Mouse (Mus musculus) spleen, adult 18-20 months (tissue): ENCODE measurements around the gene Txndc11.
A peak's percentile ranks its signal among the peaks of the same experiment; 100 is the strongest.

Experiments used
- DNase-seq, 2 experiments: peaks; one replicate each; pipeline ENCODE4 v3.0.0; 2022; ENCODE audit warnings: mixed read lengths in 2 of 2

The Txndc11 gene

DNA sequence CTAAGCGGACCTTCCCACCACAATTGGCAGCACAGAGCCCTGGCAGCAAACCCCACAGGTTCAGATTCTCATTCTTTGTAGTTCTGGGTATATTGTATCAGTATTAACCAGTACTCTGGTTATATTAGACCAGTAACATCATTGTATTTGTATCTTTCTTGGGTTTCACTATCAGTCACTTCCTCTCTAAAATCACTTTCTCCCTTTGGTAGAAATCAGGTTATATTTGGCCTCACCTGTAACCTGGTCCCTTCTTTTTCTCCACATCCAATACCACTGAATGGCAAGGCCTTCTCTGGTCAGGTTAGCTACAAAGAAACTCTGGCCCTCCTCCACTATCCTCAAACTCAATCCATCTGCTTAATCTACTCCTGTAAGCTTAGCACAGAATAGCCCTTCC is 29.5 kb downstream of the Txndc11 start:
- DNase-seq = no peak

DNA sequence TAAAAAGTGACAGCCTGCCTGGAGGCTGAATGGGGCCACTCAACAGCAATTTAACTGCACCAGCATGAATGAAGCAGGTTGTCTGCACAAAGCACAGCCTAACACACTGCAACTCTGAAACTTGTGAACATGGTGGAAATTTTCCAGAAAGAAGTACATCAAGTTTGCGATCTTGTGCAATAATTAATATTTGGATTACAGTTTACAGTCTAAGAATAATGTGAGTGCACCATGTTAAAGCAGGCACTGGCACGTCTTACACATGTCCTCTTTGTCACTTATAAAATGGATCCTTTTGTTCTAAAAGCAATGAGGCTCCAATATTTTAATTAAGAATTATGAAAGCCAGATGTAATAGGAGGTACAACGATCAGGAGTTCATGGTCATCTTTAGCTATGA is 37.1 kb downstream of the Txndc11 start:
- no peak for DNase-seq

- DNase-seq = no peak
These were observed 40.6 kb downstream of the Txndc11 start for GRCm38 (mm10) chr16:11093717-11094386.

- DNase-seq = no peak
These were observed 41.9 kb downstream of the Txndc11 start for GRCm38 (mm10) chr16:11092523-11092922.

- no peak for DNase-seq
These were observed 42.4 kb downstream of the Txndc11 start for GRCm38 (mm10) chr16:11092061-11092460.

- DNase-seq = peak; percentile 44 to 61
These were observed 43.4 kb downstream of the Txndc11 start for GRCm38 (mm10) chr16:11090836-11091570.

DNA sequence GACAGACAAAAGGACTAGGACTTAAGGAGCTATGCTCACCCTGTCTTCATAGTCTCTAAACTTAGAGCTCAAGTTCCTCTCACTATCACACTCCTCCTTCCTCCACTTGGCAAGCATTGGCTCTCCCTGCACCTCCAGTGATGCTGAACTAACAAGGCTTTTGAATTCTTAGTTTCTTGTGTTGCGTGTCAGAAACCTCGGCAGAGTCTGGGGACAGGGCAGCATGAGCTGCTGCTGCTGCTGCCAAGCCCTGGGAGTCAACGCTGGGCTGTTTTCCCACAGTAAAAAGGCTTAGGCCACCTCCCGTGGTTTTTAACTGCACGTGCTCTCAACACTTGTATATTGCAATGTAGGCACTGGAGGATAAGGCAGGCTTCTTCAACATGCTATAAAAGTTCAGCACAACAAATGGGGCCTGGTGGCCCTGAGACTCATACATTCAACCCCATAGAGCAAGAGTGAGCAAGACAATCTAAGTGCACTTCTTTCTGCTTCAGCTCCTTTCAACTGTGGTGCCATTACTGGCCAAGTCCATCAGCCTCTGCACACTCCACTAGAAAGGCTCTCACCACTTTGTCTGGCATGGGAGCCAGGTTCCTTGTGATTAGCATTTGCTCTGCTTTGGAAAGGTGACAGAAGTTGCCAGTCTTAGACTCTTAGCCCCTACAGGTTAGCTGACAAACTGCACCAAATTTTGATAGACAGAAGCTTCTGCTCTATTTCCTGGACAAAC is 47.4 kb downstream of the Txndc11 start:
- DNase-seq = no peak

GRCm38 (mm10) chr16:11086299-11086698 is 48.2 kb downstream of the Txndc11 start:
- no peak for DNase-seq

GRCm38 (mm10) chr16:11084181-11084580 is 50.3 kb downstream of the Txndc11 start:
- no peak for DNase-seq

DNA sequence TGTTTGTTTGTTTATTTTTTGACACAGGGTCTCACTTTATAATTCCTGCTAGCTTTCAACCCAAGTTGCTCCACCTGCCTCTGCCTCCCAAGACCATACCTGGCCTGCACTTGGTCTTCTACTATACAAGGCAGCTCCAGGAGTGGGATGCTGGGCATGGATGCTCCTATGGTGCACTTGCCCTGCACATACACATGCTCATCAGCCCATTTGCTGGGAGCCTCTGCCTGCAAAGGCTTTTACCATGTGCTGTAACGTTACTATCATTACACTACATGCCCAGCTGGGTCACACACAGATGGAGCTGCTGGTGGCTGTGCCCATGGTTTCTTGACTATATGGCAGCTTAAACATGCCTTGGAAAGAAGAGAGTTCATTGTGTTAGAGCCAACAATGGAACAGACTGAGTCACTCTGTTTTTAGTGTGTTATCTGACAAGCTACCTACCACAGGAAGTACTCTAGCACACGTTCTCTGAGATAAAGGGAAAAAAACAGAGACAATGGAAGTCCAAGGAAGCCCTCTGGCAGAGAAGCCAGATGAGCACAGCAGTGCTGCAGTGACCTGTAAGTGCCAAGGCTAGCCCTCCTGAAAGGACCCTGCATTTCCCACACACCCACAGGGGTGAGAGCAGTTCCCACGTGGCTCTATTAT is 56.1 kb downstream of the Txndc11 start:
- DNase-seq = no peak

DNA sequence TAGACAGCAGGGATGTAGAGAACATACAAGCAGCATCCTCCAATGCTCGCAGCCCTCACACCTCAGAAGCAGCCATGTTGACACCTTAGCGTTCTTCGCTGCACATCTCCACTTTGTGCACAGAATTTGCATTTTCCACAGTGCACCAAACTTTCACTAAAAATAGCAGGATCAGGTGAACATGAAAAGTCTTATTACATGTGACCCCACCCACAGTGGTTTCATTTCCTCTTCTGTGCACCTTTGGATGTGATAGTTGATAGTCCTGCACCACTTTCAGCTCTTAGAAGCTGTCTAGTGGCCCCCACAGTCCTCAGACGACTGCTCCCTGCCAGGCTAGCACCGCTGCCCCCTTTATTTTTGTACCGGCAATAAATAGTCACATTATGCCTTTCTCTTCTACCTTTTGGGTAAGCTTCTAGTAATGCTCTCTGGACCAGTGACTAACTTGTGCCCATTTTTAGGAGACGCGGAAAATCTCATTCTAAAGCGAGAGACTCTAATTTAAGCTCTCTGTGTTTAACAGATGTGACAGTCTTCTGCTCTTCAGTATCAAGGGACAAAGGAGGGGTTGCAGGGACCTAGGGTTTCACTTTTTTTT is 56.7 kb downstream of the Txndc11 start:
- DNase-seq = peak; percentile 61 to 69

GRCm38 (mm10) chr16:11073060-11073459 is 61.4 kb downstream of the Txndc11 start:
- no peak for DNase-seq

GRCm38 (mm10) chr16:11072454-11072853 is 62.0 kb downstream of the Txndc11 start:
- DNase-seq = no peak

DNA sequence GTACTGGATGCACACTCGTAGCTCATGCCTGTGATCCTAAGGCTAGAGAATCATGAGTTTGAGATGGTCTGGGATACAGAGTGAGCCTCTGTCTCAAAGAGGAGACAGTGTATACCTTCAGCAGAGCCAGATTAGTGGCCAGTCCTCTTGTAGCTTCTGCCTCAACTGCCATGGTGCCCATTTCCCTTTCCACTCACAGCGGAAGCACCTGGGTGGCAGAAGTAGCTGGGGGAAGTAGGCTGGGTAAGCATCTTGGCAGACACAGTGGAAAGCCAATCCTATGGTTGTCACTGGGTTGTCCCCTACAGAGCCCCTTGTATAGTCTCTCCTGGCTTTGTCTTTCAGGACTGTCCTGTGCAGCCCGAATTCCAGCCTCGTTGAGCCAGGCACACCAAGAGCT is 62.6 kb downstream of the Txndc11 start:
- DNase-seq = peak; percentile 51 to 59

- no peak for DNase-seq
These were observed 63.3 kb downstream of the Txndc11 start for GRCm38 (mm10) chr16:11071176-11071575.

GRCm38 (mm10) chr16:11069710-11070420 is 64.6 kb downstream of the Txndc11 start:
- peak; percentile 42 to 55 for DNase-seq

DNA sequence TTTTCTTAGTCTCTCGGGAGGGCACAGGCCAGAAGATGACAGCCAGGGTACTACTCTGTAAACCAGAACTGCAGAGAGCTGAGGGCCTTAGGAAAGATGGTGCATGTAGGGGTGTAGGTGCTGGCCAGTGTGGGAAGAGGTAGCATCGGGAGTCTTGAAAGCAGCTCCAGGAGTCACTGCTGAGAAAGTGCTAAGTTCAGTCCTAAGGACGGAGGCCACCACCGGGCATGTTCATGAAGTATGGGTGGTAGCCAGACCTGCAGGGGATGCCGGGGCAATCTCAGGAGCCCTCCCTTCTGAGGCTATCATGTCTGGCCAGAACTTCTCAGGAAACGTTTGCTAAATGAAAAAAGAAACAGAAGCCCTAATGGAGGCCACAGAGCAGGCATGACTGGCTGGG is 65.2 kb downstream of the Txndc11 start:
- DNase-seq = no peak

DNA sequence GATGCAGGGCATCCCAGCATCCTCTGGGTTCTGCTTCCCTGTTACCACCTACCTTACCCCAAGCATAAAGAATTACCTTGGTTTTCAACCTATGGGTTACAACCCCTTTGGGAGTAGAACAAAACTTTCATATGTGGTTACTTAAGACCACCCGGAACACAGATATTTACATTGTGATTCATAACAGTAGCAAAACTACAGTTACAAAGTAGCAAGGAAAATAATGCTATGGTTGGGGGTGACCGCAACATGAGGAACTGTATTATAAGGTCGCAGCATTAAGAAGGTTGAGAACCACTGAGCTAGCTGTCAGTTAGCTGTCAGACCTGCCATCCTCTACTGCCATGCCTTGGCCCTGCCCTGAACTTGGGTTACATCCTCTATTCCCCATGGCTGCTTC is 65.8 kb downstream of the Txndc11 start:
- DNase-seq = no peak

DNA sequence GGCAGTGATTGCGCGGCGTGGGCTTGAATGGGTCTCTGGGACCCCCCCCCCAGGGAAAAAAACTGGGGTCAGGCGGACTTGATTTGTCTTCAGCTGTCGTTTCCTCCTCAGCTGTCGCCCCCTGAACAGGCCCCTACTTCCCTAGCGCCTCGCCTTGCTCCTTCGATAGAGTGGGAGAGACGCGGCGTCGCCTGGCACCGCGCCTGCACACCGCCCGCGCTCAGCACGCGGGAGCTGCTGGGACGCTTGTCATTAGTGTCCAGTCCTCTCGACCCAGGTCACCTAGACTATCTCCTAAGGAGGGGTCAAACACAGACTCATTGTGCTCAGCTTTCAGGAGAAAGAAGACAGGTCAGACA is 67.6 kb downstream of the Txndc11 start:
- peak; percentile 35 to 41 for DNase-seq

GRCm38 (mm10) chr16:11066029-11066832 is 68.2 kb downstream of the Txndc11 start, which contains the start of gene Litaf:
Gene Litaf, minus strand, starts transcription at chr16:11066157.
- peak; percentile 97 to 98 for DNase-seq

DNA sequence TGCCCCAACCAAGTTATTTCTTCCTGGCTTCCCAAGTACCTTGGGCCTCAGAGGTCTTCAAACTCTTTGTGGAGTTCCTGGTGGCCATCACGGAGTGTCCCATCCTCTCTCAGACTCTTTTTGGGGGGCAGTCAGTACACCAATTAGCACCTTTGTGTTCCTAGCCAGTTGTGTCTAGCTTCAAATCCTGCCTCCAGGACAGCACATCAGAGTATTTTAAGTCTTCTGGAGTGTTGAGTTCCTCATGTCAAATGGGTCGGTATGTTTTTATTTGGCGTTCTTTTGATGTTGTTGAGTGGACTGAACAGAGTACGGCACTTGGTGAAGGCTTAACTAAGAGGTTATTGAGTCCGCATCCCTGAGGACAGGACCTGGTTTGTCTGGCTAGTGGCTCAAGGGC is 69.0 kb downstream of the Txndc11 start:
- no peak for DNase-seq
